Mouse (Mus musculus) mature B cell (primary cell): ENCODE measurements around the gene Zfp512.
"Not testable (repeated sequence)": the region's sequence is repeated elsewhere in the genome, so short reads cannot be mapped to it uniquely, and the experiment has no call there.

Source experiments
- in situ Hi-C: fragments of 300-500 bp; cut with MboI; formaldehyde crosslinking; loops from 2 replicates; pipeline ENCODE4 v1.14.3; 2019

Zfp512 gene

DNA sequence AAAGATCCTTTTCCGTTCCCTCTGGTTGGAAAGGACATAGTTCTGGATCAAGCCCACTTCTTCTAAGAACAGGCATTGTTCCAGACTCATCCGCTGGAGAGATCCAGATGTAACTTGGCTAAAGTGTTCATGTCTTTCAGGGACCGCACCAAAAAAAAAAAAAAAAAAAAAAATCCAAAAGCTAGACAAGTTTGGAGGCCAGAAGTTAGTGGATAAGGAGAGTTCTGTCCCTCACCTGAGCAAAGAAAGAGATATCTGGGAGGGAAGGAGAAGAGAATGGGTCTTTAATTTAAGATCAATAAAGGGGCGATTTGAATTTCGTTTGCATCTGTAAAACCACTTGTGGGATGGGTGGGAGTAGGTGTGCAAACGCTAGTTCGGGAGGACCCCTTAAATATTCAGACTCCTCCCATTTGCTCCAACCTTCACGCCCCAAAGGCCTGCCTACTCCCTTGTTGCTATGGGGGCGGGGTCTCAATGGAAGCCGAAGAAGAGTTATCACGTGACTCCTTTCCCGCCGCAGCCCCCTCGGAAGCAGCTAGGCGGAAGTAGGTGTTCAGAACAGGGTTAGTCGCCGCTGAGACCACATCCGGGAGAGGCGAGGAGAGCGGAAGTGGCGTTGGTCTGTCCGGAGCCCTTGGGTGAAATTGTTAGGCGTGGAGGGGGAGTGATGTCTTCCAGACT, at the start of gene Zfp512:
Zfp512 (plus strand) TSS at position 554 of the 684 bp plus-strand sequence.
- in situ Hi-C loops, result no loop called here

DNA sequence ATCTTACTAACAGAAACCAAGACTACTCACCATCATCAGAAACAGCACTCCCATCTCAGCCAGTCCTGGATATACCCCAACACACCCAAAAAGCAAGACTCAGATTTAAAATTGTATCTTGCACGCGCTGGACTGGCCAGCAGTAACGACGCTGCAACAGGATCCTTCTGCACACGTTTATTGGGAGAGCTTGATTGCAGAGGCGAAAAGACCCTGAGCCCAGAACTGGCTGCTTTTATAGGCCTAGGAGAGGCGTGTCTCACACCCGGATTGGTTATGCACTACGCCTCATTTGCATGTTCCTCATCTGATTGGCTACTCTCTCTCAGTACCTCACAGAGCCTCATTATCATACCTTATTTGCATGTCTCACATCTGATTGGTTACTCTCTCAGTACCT, 17.5 kb upstream of the Zfp512 start:
- in situ Hi-C loops, result not testable (repeated sequence)

DNA sequence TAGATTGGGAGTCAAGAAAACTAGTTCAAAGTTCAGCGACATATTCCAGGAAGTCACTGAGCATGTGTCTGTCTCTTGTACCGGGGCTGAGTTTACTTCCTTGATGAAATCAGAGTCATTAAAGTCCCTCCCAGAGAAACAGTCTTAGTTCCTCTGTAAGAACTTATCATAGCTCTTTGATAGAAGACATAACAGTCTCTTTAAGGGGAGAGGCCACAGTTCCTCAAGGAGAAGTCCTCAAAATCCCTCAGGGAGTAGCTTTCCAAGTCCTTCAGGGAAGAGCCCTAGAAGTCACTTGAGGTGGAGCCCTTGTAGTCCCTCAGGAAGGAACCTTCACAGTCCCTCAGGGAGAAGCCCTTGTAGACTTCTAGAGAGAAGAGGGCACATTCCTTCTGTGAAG, 895 bp upstream of the Zfp512 start:
- in situ Hi-C loops, result no loop called here

DNA sequence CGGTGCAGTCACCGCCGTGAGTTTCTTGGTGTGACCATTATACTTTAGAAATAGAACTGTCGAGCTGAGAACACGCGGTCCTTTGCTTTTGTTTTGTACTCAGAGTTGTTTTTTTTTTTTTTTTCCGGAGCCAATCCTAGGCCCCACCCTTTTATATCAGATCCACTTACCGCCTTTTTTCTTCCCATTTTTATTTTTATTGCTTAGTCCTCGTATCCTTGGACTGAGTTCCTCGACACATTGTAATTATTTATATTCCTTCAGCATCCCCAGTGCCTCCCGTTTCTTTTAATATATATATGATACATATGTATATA, 289 bp downstream of the Zfp512 start:
- in situ Hi-C loops, result no loop called here

DNA sequence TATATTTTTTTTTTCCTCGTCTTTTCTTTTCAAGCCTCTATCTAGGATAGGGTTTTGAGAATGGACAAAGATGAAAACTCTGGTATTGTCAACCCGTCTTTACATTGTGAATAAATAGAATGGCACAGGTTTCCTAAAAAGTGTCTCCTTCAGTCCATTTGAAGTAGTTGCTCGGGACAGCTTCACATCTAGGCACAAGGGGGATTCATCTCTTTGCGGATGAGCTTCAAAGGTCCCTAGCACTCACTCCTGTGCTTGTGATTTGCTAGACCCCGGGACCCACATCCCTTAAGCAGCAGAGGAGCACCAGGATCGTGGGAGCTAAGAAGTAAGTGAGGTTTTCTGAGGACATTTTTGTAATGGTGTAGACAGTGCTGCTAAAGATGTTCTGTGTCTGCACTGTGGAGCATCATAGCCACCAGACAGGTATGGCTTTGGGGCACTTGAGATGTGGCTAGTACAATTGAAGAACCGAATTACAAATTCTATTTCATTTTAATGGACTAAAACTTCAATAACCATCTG, 717 bp downstream of the Zfp512 start:
- in situ Hi-C loops, result no loop called here

DNA sequence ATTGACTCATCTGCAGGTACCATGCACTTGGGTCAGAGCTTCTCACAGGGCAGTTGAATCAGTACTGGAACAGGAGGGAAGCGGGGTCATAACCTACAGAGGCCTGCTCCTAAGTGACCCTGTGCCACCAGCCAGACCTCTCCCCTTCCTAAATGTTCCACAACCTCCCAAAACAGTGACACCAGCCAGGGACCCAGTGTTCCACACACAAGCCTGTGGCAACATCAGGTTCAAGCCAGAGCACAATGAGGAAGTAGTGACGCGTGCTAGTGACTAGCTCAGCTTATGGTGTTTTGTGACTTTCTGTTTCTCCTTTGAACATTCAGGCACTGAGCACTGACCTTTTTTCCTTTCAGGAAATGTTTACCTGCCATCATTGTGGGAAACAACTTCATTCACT, 15.6 kb downstream of the Zfp512 start:
- in situ Hi-C loops, result no loop called here

DNA sequence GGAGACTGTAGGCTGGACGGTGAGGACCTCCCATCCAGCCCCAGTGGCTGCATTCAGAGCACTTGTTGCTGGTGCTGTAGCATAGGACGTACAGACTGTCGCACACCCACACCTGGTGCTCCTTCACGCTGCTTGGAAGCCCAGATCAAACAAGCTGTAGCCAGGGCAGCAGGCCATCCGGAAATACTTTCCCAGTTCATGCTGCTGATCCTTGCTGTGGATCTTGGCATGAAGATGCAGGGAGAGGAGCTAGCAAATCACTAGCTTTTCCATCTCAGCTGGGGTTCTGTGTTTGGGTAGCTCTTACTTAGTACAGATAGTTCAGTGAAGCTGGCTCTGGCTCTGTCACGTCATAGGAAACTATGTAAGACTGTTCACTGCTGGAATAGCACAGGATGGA, 17.5 kb downstream of the Zfp512 start:
- in situ Hi-C loops, result no loop called here

DNA sequence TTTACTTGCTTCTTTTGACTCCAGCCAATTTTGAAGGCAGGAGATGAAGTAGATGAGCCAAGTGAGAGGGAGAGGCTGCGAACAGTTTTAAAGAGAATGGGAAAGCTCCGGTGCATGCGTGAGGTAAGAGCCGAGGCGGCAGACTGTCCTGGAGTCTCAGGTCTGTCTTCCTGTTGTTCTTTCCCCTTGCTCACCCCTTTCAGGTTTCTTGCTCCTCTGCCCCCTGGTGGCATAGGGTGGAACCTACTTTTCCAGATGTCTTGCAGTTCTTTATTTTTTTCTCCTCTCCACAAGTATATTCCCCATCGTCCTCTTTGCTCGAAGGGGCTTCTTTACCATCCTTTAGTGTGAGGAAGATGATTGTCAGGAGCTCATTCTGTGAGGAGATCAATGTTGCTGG, 18.1 kb downstream of the Zfp512 start:
- in situ Hi-C loops, result no loop called here

DNA sequence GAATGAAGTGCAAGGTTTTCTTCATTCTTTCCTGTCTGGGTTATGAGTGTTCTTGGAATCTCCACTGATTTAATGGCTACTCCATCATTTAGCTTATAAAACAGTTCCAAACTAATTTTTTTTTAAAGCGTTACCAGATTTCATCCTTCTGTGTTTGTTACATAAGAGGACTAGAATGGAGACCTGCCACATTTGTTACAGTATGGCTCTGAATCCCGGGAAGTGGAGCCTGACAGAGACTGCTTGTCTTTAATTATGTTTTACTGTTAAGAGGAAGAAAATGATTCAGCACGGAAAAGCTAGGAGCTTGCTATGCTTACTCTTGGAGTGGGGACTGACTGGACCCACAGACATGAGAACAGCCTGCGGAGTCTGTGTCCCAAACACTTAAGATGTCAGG, 28.3 kb downstream of the Zfp512 start:
- in situ Hi-C loops, result no loop called here

DNA sequence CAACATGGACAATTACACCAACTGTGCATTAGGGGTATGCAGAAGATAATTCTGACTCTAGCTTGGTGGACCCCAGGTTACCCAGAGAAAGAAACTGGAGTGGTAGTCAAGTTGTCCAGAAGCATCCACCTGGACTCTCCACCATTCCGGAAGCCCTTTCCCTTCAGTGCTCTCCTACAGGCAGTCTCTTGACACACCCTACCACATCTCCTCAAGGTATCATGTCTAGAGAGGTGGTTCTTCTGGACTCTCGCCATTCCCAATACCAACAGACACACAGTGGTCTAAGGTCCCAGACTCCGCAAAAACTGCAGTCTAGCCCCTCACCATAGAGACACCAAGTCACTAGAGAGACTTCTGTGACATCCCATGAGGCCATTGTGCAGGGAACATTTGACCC, 33.2 kb downstream of the Zfp512 start, which contains the start of gene 4930548H24Rik:
4930548H24Rik (plus strand) TSS at position 301 of the 400 bp plus-strand sequence.
- in situ Hi-C loops, result no loop called here

DNA sequence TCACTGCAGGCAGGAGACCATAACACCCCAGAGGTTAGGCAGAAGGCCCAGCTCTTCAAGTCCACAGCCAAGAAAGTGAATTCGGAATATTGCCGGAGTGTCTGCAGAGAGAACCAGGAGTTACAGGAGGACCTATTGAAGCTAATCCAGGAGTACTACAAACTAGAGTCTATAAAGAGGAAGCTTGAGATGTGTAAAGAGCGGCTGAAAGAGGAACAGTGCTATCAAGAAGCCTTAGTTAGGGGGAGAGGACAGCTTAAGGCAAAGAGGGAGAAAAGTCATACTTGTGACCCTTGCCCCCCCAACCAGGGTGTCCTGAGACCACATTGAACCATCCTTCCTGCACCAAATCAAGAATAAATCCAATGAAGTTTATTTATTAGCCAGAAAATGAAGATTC, 35.7 kb downstream of the Zfp512 start:
- in situ Hi-C loops, result no loop called here

DNA sequence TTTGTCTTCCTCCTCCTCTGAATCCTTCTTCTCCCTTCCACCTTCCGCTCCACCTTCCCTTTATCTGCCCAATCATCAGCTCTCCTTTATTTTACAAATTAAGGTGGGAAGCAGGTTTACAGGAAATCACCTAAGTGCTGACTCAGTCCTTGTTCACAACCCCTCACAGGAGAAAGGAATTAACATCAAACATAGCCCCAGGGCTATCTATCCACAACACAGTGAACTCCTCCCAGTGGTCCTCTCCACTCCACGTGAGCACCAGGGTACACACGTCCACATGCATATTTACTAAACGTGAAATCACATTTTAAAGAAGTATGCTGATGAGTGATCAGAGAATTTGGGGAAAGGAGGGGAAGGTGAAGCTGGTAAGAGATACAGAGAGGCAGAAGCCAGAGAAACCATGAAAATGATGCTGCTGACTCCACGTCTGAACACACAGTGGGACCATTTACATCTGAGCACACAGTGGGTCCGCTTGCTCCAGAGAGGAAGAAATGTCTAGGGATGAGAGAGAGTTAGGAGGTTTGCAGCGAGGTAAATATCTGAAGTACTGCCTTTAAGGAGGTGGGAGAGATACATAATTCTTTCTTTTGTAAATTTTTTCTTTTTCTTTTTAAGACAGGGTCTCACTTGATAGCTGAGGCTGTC, 37.0 kb downstream of the Zfp512 start:
- in situ Hi-C loops, result no loop called here

DNA sequence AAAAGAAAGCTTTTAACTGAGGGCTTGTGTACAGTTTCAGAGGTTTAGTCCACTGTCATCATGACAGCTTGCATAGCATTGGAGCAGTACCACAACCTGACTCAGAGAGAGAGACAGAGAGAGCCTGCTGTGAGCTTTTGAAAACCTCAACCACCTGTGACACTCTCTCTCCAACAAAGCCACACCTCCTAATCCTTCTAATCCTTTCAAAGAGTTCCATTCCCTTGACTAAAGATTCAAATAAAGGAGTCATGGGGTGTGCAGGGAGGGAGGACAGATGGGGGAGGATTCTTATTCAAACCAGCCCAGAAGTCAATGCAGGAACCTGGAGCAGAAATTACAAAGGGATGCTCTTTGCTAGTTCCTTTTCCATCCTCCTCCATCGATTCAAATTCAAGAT, 39.8 kb downstream of the Zfp512 start:
- in situ Hi-C loops, result no loop called here

DNA sequence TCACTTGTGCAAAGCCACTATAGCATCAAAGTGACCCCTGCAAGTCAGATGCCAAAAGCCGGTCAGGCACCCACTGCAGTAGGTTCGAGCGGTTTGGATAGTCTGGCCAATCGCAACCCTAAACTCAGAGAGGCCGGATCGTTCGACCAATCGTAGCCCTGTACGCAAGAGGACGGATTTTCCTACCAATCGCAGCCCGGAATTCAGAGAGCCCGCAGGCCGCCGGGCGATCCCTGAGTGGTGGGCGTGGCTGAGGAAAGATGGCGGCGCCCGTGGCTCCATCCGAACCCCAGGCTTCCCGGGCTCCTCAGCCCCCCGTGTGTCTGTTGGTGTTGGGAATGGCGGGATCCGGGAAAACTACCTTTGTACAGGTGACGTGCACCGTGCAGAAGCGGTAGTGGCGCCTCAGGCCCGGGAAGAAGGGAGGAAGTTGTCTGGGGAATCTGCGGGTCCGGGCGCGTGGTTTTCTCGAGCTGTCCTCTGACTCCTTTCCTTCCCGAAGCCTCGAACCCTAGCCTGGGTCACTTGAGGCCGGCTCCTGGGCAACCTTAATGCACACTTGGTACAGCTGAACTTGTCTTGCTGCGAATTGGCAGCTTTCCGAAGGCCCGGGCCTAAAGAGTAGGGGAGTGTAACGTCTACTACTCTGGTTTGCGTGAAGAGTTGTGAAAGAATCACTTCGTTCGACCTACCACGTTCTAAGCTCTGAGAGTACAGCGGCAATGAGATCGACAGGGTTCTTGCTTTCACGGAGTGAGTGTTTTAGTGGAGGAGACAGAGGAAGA, 42.5 kb downstream of the Zfp512 start, which contains the start of gene Gpn1:
Gpn1 (plus strand) TSS at position 229 of the 785 bp plus-strand sequence.
- in situ Hi-C loops, result no loop called here

DNA sequence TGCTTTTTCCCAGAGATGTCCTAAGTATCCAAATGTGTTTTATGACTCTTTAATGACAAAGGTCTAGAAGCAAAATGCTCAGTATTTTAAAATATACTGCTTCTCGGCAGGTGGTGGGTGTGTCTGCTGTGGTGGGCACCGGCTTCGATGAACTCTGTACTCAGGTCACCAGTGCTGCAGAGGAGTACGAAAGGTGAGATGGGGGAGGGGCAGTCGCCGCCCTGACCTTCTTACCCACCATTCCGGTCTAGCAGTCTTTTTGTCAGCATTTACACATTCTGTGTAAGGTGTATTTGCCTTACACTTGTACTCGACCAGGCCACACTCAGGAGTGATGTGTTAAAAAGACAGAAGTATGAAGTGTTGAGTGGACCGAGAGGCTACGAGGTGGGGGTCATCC, 52.6 kb downstream of the Zfp512 start:
- in situ Hi-C loops, result no loop called here

DNA sequence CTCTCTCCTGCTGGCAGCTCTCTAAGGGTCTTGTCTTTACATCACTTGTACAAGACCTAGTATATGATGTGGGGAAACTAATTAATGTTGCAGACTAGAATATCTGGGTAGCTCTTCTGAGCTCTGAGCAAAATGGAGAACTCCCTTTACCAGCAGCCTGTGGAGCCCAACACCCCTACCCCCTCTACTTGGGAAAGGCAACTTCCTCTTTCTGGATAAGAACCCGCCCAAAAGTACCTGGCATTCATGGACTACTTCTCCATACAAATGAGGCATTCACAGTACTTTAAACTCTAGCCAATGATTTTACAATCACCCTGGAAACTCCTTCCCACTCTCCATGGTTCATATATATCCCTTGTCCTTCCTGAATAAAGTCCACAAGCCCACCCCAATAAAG, 60.2 kb downstream of the Zfp512 start:
- in situ Hi-C loops, result no loop called here

DNA sequence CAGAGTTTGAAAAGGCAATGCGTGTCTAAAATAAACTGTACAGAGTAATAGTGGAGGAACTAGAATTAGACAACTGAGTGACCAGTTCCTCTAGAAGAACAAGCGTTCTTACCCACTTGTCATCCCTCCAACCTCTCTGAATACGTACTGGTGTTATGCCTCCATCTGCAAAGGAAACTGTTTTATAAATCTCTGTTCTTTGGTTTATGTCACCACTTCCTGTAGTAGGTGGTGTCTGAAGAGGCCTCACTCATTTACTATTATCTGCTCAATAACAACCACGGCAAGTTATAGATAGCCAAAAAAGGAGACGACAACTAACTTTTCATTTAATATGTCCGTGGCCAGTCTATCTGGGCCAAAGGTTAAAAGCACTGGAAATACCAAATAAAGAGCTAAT, 68.3 kb downstream of the Zfp512 start:
- in situ Hi-C loops, result no loop called here

DNA sequence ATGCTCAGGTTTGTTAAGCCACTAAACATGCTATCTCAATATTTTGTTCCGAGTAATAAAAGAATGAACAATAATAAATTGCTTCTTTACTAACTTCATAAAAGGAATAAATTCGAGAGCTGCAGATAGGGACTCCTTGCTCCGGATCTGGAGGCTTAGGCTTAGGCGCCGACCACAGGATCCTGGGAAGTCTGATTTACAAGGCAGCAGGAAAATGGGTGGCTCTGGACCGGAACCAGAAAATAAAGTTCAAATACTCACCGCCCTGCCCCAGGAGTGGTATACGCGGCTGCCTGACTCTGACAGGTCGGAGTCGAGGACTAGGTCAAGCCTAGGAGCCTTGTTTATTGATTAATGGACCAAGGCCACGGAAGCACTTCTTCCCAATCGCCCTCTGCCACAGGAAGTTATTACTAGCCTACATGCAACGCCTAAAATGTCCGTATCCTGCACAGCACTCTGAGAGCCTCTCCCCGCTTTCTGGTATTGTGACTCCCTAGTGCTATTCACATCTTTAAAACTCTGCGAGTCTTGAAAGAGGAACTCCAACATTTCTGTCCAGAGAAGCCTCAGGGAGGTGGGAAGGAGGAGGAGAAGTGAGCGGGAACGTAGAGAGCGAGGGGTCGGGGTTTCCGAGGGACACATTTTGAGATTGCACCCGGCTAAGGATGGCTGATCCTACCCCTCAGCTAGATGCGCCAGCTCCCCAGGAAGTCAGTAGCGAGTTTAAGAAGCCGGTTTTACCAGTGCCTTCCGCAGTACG, 74.3 kb downstream of the Zfp512 start, which contains the start of gene Slc4a1ap:
Slc4a1ap (plus strand) TSS at position 642 of the 763 bp plus-strand sequence.
- in situ Hi-C loops, result no loop called here

DNA sequence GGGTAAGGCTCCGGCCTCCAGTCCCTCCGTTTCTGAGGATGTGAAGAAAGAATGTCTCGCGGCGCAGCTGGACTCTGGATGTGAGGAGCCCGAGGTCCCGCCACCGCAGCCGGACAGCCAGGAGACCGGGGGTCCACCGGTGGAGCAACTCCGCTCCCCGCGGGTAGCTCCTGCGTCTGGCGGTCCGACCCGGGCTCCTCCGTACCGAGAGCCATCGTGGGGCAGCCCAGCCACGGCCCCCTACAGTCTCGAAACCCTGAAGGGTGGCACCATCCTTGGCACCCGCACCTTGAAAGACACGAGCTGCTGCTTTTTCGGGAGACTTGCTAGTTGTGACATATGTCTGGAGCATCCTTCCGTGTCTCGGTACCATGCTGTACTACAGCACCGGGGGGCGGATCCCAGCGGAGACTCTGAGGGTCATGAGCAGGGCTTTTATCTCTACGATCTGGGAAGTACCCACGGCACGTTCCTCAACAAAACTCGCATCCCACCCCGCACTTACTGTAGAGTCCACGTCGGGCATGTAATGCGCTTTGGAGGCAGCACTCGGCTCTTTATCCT, 75.0 kb downstream of the Zfp512 start:
- in situ Hi-C loops, result no loop called here

DNA sequence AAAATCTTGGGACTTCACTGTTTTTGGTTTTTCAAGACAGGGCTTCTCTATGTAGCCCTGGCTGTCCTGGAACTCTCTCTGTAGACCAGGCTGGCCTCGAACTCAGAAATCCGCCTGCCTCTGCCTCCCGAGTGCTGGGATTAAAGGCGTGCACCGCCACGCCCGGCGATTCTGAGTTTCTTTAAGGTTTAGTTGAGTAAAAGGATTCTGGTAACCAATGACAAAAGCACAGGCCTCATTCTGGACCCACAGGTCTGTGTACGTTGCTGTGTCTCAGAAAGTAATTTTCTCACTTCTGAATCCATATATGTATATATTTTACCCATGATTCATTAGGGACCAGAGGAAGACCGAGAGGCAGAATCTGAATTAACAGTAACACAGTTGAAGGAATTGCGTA, 75.5 kb downstream of the Zfp512 start, which contains the start of gene Supt7l:
Supt7l (minus strand) TSS at position 101 of the 400 bp plus-strand sequence.
- in situ Hi-C loops, result not testable (repeated sequence)

DNA sequence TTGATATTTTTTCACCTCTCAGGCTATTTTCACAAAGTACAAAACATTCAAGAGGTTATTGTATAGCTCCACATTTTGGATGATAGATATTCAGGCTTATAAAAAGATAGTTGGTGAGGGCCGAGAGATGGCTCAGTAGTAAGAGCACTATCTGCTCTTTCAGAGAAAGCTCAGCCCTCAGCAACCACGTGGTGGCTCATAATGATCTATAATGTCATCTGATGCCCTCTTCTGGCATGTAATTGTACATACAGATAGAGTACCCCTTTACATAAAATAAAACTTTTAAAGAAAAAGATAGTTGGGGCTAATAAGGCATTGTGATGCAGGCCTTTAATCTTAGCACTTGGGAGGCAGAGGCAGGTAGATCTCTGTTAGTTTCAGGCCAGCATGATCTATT, 76.3 kb downstream of the Zfp512 start:
- in situ Hi-C loops, result no loop called here
